Mouse (Mus musculus) midbrain, embryonic 13.5 days (tissue): ENCODE data around the gene Srrm2. TPM values are rescaled to one million over a fixed set of nuclear protein-coding genes. Genes with fewer than 3 reads are reported as not detected.

ENCODE experiments used
- ATAC-seq: fragments of 200-750 bp; cut with Nextera tagmentation; 2 replicates; pipeline ENCODE4 v1.8.0; 2017; ENCODE audit warnings: mild to moderate bottlenecking, moderate TSS enrichment, moderate library complexity
- H3K27ac ChIP-seq: fragments of 300-500 bp; sonication (generic); 2 replicates; pipeline ENCODE4 v1.5.1; 2015; ENCODE audit warnings: inconsistent platforms, mild to moderate bottlenecking, moderate library complexity
- H3K27me3 ChIP-seq: fragments of 300-500 bp; sonication (generic); 2 replicates; pipeline ENCODE4 v1.6.1; 2015; ENCODE audit warnings: mild to moderate bottlenecking, inconsistent platforms
- H3K36me3 ChIP-seq: fragments of 300-500 bp; sonication (generic); 2 replicates; pipeline ENCODE4 v1.6.1; 2015; ENCODE audit warnings: mild to moderate bottlenecking, inconsistent platforms
- H3K4me1 ChIP-seq: fragments of 300-500 bp; sonication (generic); replicated peaks from 2 replicates; pipeline ENCODE4 v1.6.1; 2015; ENCODE audit warnings: inconsistent platforms
- H3K4me2 ChIP-seq: fragments of 300-500 bp; sonication (generic); replicated peaks from 2 replicates; pipeline ENCODE4 v1.6.1; 2015; ENCODE audit warnings: moderate library complexity, mild to moderate bottlenecking, inconsistent platforms
- H3K4me3 ChIP-seq: fragments of 300-500 bp; sonication (generic); replicated peaks from 2 replicates; pipeline ENCODE4 v1.5.1; 2015; ENCODE audit warnings: mild to moderate bottlenecking, inconsistent platforms
- H3K9ac ChIP-seq: fragments of 300-500 bp; sonication (generic); replicated peaks from 2 replicates; pipeline ENCODE4 v1.6.1; 2015; ENCODE audit warnings: mild to moderate bottlenecking, inconsistent platforms
- H3K9me3 ChIP-seq: fragments of 300-500 bp; sonication (generic); 2 replicates; pipeline ENCODE4 v1.6.1; 2016; ENCODE audit warnings: mild to moderate bottlenecking, inconsistent platforms
- WGBS: fragments of 180-500 bp; shearing (Covaris S2); methylation state at CpG from one replicate; pipeline ENCODE4 v1.1.7; 2015; 5-methylcytosine and 5-hydroxymethylcytosine counted together
- polyA plus RNA-seq: library from polyadenylated mRNA; unstranded; fragments of >200 nt; fragmentation: Nextera tagmentation; extraction: Ambion mirVana; gene quantifications from 2 replicates; pipeline ENCODE4 v1.2.1, GENCODE M21; 2015

The Srrm2 gene
- polyA plus RNA-seq, 1 experiment from 2014 or later: 664 TPM

- Histone ChIP-seq H3K27ac (no peak overlapping the region), H3K9me3 (no peaks in the 10 kb centered on the region), H3K4me2 (no peak overlapping the region), H3K36me3 (peaks cover 28% of the 10 kb centered on the region), H3K4me3 (no peak overlapping the region), H3K9ac (no peak overlapping the region), H3K27me3 (peaks cover 53% of the 10 kb centered on the region), H3K4me1 (peaks cover 20% of the 10 kb centered on the region)
- ATAC-seq: no peak
- 46% methylated on average over 6 of the region's 6 CpGs for WGBS
These were observed 42.3 kb upstream of the Srrm2 start for GRCm38 (mm10) chr17:23748026-23748425.

GRCm38 (mm10) chr17:23748631-23749391 is 41.5 kb upstream of the Srrm2 start:
- no peak overlapping the region for H3K4me2 ChIP-seq
- no peak overlapping the region for H3K9ac ChIP-seq
- no peak overlapping the region for H3K4me3 ChIP-seq
- peaks cover 45% of the 10 kb centered on the region for H3K27me3 ChIP-seq
- no peak for ATAC-seq
- WGBS: 41% methylated on average over 10 of the region's 10 CpGs
- peaks cover 20% of the 10 kb centered on the region for H3K4me1 ChIP-seq
- H3K9me3 ChIP-seq: no peaks in the 10 kb centered on the region
- H3K36me3 ChIP-seq: peaks cover 36% of the 10 kb centered on the region
- no peak overlapping the region for H3K27ac ChIP-seq

- 80% methylated on average over 11 of the region's 11 CpGs for WGBS
- peaks cover 37% of the 10 kb centered on the region for H3K27me3 ChIP-seq
These were observed 40.7 kb upstream of the Srrm2 start for GRCm38 (mm10) chr17:23749400-23750191.

GRCm38 (mm10) chr17:23755689-23756088 is 34.6 kb upstream of the Srrm2 start:
- ATAC-seq: no peak
- H3K9ac ChIP-seq: no peak overlapping the region
- H3K9me3 ChIP-seq: no peaks in the 10 kb centered on the region
- 90% methylated on average over 13 of the region's 13 CpGs for WGBS
- H3K27me3 ChIP-seq: no peaks in the 10 kb centered on the region
- no peak overlapping the region for H3K27ac ChIP-seq
- H3K4me2 ChIP-seq: no peak overlapping the region
- no peak overlapping the region for H3K4me3 ChIP-seq
- no peaks in the 10 kb centered on the region for H3K4me1 ChIP-seq
- H3K36me3 ChIP-seq: peaks cover 97% of the 10 kb centered on the region

More at GRCm38 (mm10) chr17:23749400-23750191, 40.7 kb upstream of the Srrm2 start:
- Histone ChIP-seq H3K27ac (no peak overlapping the region), H3K9me3 (no peaks in the 10 kb centered on the region), H3K36me3 (peaks cover 43% of the 10 kb centered on the region), H3K9ac (no peak overlapping the region), H3K4me3 (no peak overlapping the region), H3K4me1 (peaks cover 18% of the 10 kb centered on the region), H3K4me2 (no peak overlapping the region)
- ATAC-seq: no peak

GRCm38 (mm10) chr17:23757581-23757980 is 32.8 kb upstream of the Srrm2 start:
- H3K4me1 ChIP-seq: no peaks in the 10 kb centered on the region
- H3K9ac ChIP-seq: no peak overlapping the region
- H3K9me3 ChIP-seq: no peaks in the 10 kb centered on the region
- peaks cover 97% of the 10 kb centered on the region for H3K36me3 ChIP-seq
- H3K4me2 ChIP-seq: no peak overlapping the region
- ATAC-seq: no peak
- H3K4me3 ChIP-seq: no peak overlapping the region
- no peak overlapping the region for H3K27ac ChIP-seq
- WGBS: 96% methylated on average over 9 of the region's 9 CpGs
- no peaks in the 10 kb centered on the region for H3K27me3 ChIP-seq

GRCm38 (mm10) chr17:23758801-23759200 is 31.5 kb upstream of the Srrm2 start:
- 0 out of 2 replicates have a peak, but pooled peaks have one; percentile 43 for ATAC-seq
- no peaks in the 10 kb centered on the region for H3K4me1 ChIP-seq
- WGBS: 68% methylated on average over 8 of the region's 8 CpGs
- H3K27ac ChIP-seq: 0 out of 2 replicates have a peak overlapping the region, but pooled peaks have one; percentile 26
- H3K9me3 ChIP-seq: no peaks in the 10 kb centered on the region
- peaks cover 97% of the 10 kb centered on the region for H3K36me3 ChIP-seq
- H3K27me3 ChIP-seq: no peaks in the 10 kb centered on the region
- H3K4me2 ChIP-seq: no peak overlapping the region
- H3K4me3 ChIP-seq: no peak overlapping the region
- no peak overlapping the region for H3K9ac ChIP-seq

GRCm38 (mm10) chr17:23760231-23760630 is 30.1 kb upstream of the Srrm2 start:
- H3K27me3 ChIP-seq: no peaks in the 10 kb centered on the region
- H3K9ac ChIP-seq: no peak overlapping the region
- H3K9me3 ChIP-seq: no peaks in the 10 kb centered on the region
- ATAC-seq: no peak
- no peak overlapping the region for H3K4me3 ChIP-seq
- H3K4me2 ChIP-seq: no peak overlapping the region
- no peaks in the 10 kb centered on the region for H3K4me1 ChIP-seq
- peaks cover 89% of the 10 kb centered on the region for H3K36me3 ChIP-seq
- H3K27ac ChIP-seq: no peak overlapping the region
- WGBS: 93% methylated on average over 9 of the region's 9 CpGs

- no peaks in the 10 kb centered on the region for H3K9me3 ChIP-seq
- no peak overlapping the region for H3K27ac ChIP-seq
- WGBS: 95% methylated on average over 3 of the region's 3 CpGs
These were observed 29.2 kb upstream of the Srrm2 start for GRCm38 (mm10) chr17:23761155-23761554.

GRCm38 (mm10) chr17:23762976-23763375 is 27.4 kb upstream of the Srrm2 start:
- no peaks in the 10 kb centered on the region for H3K27me3 ChIP-seq
- H3K4me1 ChIP-seq: no peaks in the 10 kb centered on the region
- H3K4me3 ChIP-seq: no peak overlapping the region
- H3K4me2 ChIP-seq: no peak overlapping the region
- no peak overlapping the region for H3K9ac ChIP-seq
- H3K9me3 ChIP-seq: no peaks in the 10 kb centered on the region
- 83% methylated on average over 11 of the region's 11 CpGs for WGBS
- no peak overlapping the region for H3K27ac ChIP-seq
- peaks cover 72% of the 10 kb centered on the region for H3K36me3 ChIP-seq
- no peak for ATAC-seq

More at GRCm38 (mm10) chr17:23761155-23761554, 29.2 kb upstream of the Srrm2 start:
- no peak for ATAC-seq
- no peak overlapping the region for H3K4me3 ChIP-seq
- H3K4me1 ChIP-seq: no peaks in the 10 kb centered on the region
- peaks cover 83% of the 10 kb centered on the region for H3K36me3 ChIP-seq
- no peaks in the 10 kb centered on the region for H3K27me3 ChIP-seq
- H3K4me2 ChIP-seq: no peak overlapping the region
- H3K9ac ChIP-seq: no peak overlapping the region

GRCm38 (mm10) chr17:23770493-23770892 is 19.8 kb upstream of the Srrm2 start:
- peak overlapping the region; percentile 65 for H3K4me2 ChIP-seq
- peaks cover 20% of the 10 kb centered on the region for H3K36me3 ChIP-seq
- no peaks in the 10 kb centered on the region for H3K27me3 ChIP-seq
- H3K27ac ChIP-seq: peak overlapping the region; percentile 91
- WGBS: 3% methylated on average over 2 of the region's 2 CpGs
- peak overlapping the region; percentile 99 for H3K9ac ChIP-seq
- no peak for ATAC-seq
- peak overlapping the region; percentile 85 for H3K4me3 ChIP-seq
- H3K9me3 ChIP-seq: no peaks in the 10 kb centered on the region
- peaks cover 28% of the 10 kb centered on the region for H3K4me1 ChIP-seq

- WGBS: under 1% methylated on average over 19 of the region's 19 CpGs
These were observed 19.4 kb upstream of the Srrm2 start for GRCm38 (mm10) chr17:23770896-23771283.

More at GRCm38 (mm10) chr17:23770896-23771283, 19.4 kb upstream of the Srrm2 start:
- H3K27me3 ChIP-seq: no peaks in the 10 kb centered on the region
- no peaks in the 10 kb centered on the region for H3K9me3 ChIP-seq
- peak overlapping the region; percentile 65 for H3K4me2 ChIP-seq
- peaks cover 28% of the 10 kb centered on the region for H3K4me1 ChIP-seq
- no peak for ATAC-seq
- H3K36me3 ChIP-seq: peaks cover 18% of the 10 kb centered on the region
- peak overlapping the region; percentile 99 for H3K9ac ChIP-seq
- H3K4me3 ChIP-seq: peak overlapping the region; percentile 85
- H3K27ac ChIP-seq: peak overlapping the region; percentile 91
